Mouse (Mus musculus) CD4-positive naive resting alpha-beta T cell, adult 76 days (primary cell): ENCODE data around the gene D5Ertd577e. TPM values are rescaled to one million over a fixed set of nuclear protein-coding genes. Genes with fewer than 3 reads are reported as not detected.

Source experiments
- total RNA-seq: library from RNA; stranded (reverse); gene quantifications from one replicate; pipeline ENCODE4 v1.2.4, GENCODE M21; 2023

The D5Ertd577e gene
- total RNA-seq: not detected

DNA sequence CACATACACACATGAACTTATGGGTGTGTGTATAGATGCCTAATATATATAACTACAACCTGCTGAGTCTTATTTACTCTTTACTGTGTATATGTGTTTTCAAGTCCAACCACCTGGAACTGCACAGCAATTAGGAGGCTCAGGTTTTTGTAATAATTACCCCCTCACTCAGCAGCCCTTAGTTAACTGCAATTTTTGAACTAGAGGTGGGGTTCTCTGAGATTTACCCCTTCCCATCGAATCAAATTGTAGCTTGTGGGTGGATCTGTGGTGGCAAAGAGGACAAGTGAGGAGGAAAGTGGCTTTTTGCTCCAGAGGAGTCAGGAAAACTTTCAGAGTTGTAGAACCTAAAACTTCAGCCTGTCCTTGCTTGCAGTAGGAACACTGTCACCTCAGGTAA is at the start of gene D5Ertd577e:
Gene D5Ertd577e (plus strand): TSS at position 301 of the 400 bp plus-strand sequence.

DNA sequence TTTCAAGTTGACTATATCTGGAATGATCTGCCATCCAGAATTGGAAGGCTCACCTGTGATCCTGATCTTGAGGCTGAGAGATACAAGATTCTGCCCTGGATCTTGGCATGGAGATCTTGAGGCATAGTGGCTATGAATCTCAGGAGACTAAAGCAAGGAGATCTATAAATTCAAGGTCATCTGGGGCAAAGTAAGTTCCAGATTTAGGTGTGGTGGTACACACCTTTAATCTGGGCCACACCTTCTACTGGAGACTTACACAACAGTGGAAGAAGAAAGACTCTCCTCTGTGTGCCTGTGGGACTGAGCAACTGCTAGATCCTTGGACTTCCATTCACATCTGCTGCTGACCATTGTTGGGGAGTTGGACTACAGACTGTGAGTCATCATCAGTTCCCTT is 53.9 kb downstream of the D5Ertd577e start, which contains the start of gene Gm3286:
Gene Gm3286 (plus strand): TSS at position 301 of the 400 bp plus-strand sequence.

Other genes starting within 250 kb of the D5Ertd577e start
- gene Gm10424, start 184.0 kb upstream of the D5Ertd577e start, total RNA-seq: not detected
- not detected for gene Gm3259, start 150.9 kb upstream of the D5Ertd577e start, total RNA-seq
- gene Gm3286, start 54.0 kb downstream of the D5Ertd577e start, total RNA-seq: not detected
- gene Gm7971, start 138.1 kb downstream of the D5Ertd577e start, total RNA-seq: not detected